Mouse (Mus musculus): ENCODE measurements around the gene Chil4.

DNA sequence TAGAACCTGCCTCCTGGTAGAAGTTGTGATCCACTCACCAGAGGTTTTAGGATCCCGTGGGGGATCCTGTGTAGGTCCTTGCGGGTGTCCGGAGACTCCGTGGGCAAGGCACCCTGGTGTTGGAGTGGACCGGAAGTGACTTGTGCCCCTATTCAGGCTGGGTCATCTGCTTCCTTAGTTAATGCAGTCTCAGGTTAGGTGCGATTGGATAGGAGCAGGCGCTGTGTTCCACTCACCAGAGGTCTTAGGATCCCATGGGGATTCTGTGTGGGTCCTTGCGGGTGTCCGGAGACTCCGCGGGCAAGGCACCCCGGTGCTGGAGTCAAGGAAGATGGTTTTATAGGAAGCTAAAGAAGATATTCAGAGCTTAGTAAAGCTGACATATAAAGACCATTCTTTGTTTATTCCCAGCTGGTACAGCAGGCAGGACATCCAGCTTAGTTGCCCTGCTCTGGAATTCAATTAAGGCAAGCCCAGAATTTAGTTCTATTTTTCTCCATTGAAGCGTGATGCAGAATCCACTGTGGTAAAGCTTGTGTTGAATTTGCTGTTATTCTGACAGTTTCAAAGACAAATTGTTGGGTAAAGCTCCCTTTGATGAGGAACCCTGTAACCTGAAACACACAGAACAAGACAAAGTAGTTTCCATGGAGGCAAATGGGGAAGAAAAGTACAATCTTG lies 41.7 kb downstream of the Chil4 start:
- no peak for TF ChIP-seq POLR2A (IDR thresholded peaks at IDR 0.05; ENCODE audit: insufficient read depth, low read depth, low read length)
- no peak for TF ChIP-seq CTCF (IDR thresholded peaks at IDR 0.05; ENCODE audit: insufficient read depth, low read depth, low read length)

Measured in olfactory bulb, adult 2 months (tissue).